Mouse (Mus musculus): ENCODE data around the gene Smap1.

- TF ChIP-seq CTCF (IDR thresholded peaks at IDR 0.05; ENCODE audit: low read depth) (no peak), EP300 (IDR thresholded peaks at IDR 0.05; ENCODE audit: low read depth) (no peak)
Observed at GRCm38 (mm10) chr1:23922530-23922884, 390 bp upstream of the Smap1 start.

Measured in heart, postnatal 0 days (tissue).